8 mouse cellular contexts compared by ENCODE assay signal in genomic region chr14:54572790-54573736, GRCm38 (mm10). TPM values are rescaled to one million over a fixed set of nuclear protein-coding genes. Genes with fewer than 3 reads are reported as not detected.
A peak's percentile ranks its signal among the peaks of the same experiment; 100 is the strongest.
DNase-seq lines count a peak whose midpoint lies in the region; ATAC-seq and TF ChIP-seq lines count a peak whose summit lies in the region.

No protein-coding gene starts in this region.

- H3K36me3 ChIP-seq in MEL (ENCODE audit: control insufficient read depth in 1 of 2, insufficient read depth in 2 of 2, low read length in 2 of 2) = 0 out of 4 replicates have a peak, but pooled peaks cover 0 to 5% of the 10 kb centered on the region in 2 experiments
- H3K36me3 ChIP-seq in hindbrain, embryonic 14.5 days (replicated peaks; ENCODE audit: control insufficient read depth, insufficient read depth) = peaks cover 5% of the 10 kb centered on the region; the same call in 1 of the 2 replicates
- peaks cover 20% of the 10 kb centered on the region for H3K36me3 ChIP-seq in liver, embryonic 12.5 days
- H3K36me3 ChIP-seq in neural tube, embryonic 13.5 days = peaks cover 7% of the 10 kb centered on the region

- ATAC-seq in hindbrain, embryonic 14.5 days (ENCODE audit: low FRiP score) = peak; percentile 18; the same call in 1 of the 2 replicates
- ATAC-seq in liver, embryonic 12.5 days = peak; percentile 42
- ATAC-seq in neural tube, embryonic 13.5 days (ENCODE audit: low read depth) = peak; percentile 10; the same call in 1 of the 2 replicates
- ATAC-seq in CD4-positive, CD25-positive, alpha-beta regulatory T cell, adult 4 months = no peak

- peaks cover 6 to 16% of the 10 kb centered on the region in 2 experiments for H3K4me1 ChIP-seq in MEL (ENCODE audit: control insufficient read depth in 1 of 2, insufficient read depth in 2 of 2, low read length in 2 of 2)
- H3K4me1 ChIP-seq in hindbrain, embryonic 14.5 days (replicated peaks; ENCODE audit: control insufficient read depth, insufficient read depth, low read length) = peaks cover 28% of the 10 kb centered on the region; the same call in 1 of the 2 replicates
- peaks cover 65% of the 10 kb centered on the region for H3K4me1 ChIP-seq in liver, embryonic 12.5 days
- H3K4me1 ChIP-seq in neural tube, embryonic 13.5 days (replicated peaks) = peaks cover 75% of the 10 kb centered on the region

- DNase-seq in MEL (ENCODE audit: low read depth, low spot score) = peak; percentile 47
- DNase-seq in embryo, embryonic 9.5 days (ENCODE audit: extremely low spot score) = peak; percentile 88
- DNase-seq in hindbrain, embryonic 14.5 days (ENCODE audit: low spot score) = no peak
- DNase-seq in spleen, adult 18-20 months = no peak
- DNase-seq in gastrocnemius, postnatal 14 days = no peak

- TF ChIP-seq POLR2A in MEL (IDR thresholded peaks at IDR 0.05; ENCODE audit: control insufficient read depth in 1 of 2, insufficient read depth in 1 of 2, low read depth in 1 of 2, low read length in 2 of 2, poor library complexity in 1 of 2) = no peak

- H3K9me3 ChIP-seq in MEL (replicated peaks; ENCODE audit: insufficient read depth, low read length) = no peaks in the 10 kb centered on the region
- H3K9me3 ChIP-seq in hindbrain, embryonic 14.5 days (ENCODE audit: control insufficient read depth, low read length) = no peaks in the 10 kb centered on the region
- H3K9me3 ChIP-seq in liver, embryonic 12.5 days (replicated peaks) = no peaks in the 10 kb centered on the region
- no peaks in the 10 kb centered on the region for H3K9me3 ChIP-seq in neural tube, embryonic 13.5 days

- 5% methylated on average over 14 of the region's 14 CpGs for WGBS in hindbrain, embryonic 14.5 days
- WGBS in liver, embryonic 12.5 days (ENCODE audit: insufficient replicate concordance) = 22% methylated on average over 14 of the region's 14 CpGs
- WGBS in neural tube, embryonic 13.5 days = 13% methylated on average over 14 of the region's 14 CpGs

- no peaks in the 10 kb centered on the region for H3K27me3 ChIP-seq in MEL (ENCODE audit: control insufficient read depth in 1 of 2, insufficient read depth in 2 of 2, low read length in 2 of 2)
- H3K27me3 ChIP-seq in hindbrain, embryonic 14.5 days (ENCODE audit: control insufficient read depth, insufficient read depth, low read length) = peaks cover 35% of the 10 kb centered on the region
- H3K27me3 ChIP-seq in liver, embryonic 12.5 days (replicated peaks) = peaks cover 78% of the 10 kb centered on the region
- peaks cover 38% of the 10 kb centered on the region for H3K27me3 ChIP-seq in neural tube, embryonic 13.5 days

- no peak for TF ChIP-seq RAD21 in MEL (IDR thresholded peaks at IDR 0.05; ENCODE audit: low read depth, low read length)

- no peak overlapping the region for H3K4me3 ChIP-seq in MEL (ENCODE audit: control insufficient read depth in 1 of 2, insufficient read depth in 1 of 2, low read depth in 2 of 2, low read length in 2 of 2)
- peak overlapping the region; percentile 12; the same call in 1 of the 2 replicates for H3K4me3 ChIP-seq in hindbrain, embryonic 14.5 days (replicated peaks; ENCODE audit: low read length)
- no peak overlapping the region for H3K4me3 ChIP-seq in liver, embryonic 12.5 days
- peak overlapping the region; percentile 63 for H3K4me3 ChIP-seq in neural tube, embryonic 13.5 days

- no peaks in the 10 kb centered on the region for H3K79me2 ChIP-seq in MEL (ENCODE audit: control insufficient read depth, insufficient read depth, low read length, poor library complexity)

- no peak for TF ChIP-seq CTCF in MEL (IDR thresholded peaks at IDR 0.05 in 2 of 3, conservative IDR thresholded peaks at IDR 0.05 in 1 of 3; ENCODE audit: control insufficient read depth in 1 of 3, insufficient read depth in 1 of 3, low read depth in 2 of 3, low read length in 3 of 3, poor library complexity in 1 of 3, severe bottlenecking in 1 of 3)

- peak overlapping the region; percentile 75 for H3K4me2 ChIP-seq in hindbrain, embryonic 14.5 days (replicated peaks)
- peak overlapping the region; percentile 80 for H3K4me2 ChIP-seq in liver, embryonic 12.5 days
- H3K4me2 ChIP-seq in neural tube, embryonic 13.5 days = peak overlapping the region; percentile 82

- no peak overlapping the region for H3K9ac ChIP-seq in MEL (ENCODE audit: control insufficient read depth, low read depth, low read length, poor library complexity, severe bottlenecking)
- H3K9ac ChIP-seq in hindbrain, embryonic 14.5 days = no peak overlapping the region
- no peak overlapping the region for H3K9ac ChIP-seq in liver, embryonic 12.5 days
- H3K9ac ChIP-seq in neural tube, embryonic 13.5 days = peak overlapping the region; percentile 43; the same call in 1 of the 2 replicates

- intact Hi-C loops in gastrocnemius, postnatal 14 days (cut with DNase I; ENCODE audit: low total_unique reads) = no loop called here

- H3K27ac ChIP-seq in MEL (ENCODE audit: control insufficient read depth, low read depth, low read length) = no peak overlapping the region
- peak overlapping the region; percentile 40; the same call in 1 of the 2 replicates for H3K27ac ChIP-seq in hindbrain, embryonic 14.5 days
- no peak overlapping the region for H3K27ac ChIP-seq in liver, embryonic 12.5 days
- H3K27ac ChIP-seq in neural tube, embryonic 13.5 days (replicated peaks) = peak overlapping the region; percentile 49; the same call in 1 of the 2 replicates

- peak; percentile 52 to 65 for TF ChIP-seq EP300 in MEL (IDR thresholded peaks at IDR 0.05; ENCODE audit: low read depth in 1 of 2, low read length in 2 of 2)

TF ChIP-seq in MEL, 35 proteins besides CTCF, POLR2A, EP300 and RAD21 (continues in another document):
- TF ChIP-seq BHLHE40 (IDR thresholded peaks at IDR 0.05; ENCODE audit: borderline replicate concordance, low read depth, low read length) (no peak), ZC3H11A (IDR thresholded peaks at IDR 0.05; ENCODE audit: low read depth, low read length) (no peak), TAL1 (IDR thresholded peaks at IDR 0.05; ENCODE audit: low read length) (peak; percentile 30; the same call in 1 of the 2 replicates), TCF12 (IDR thresholded peaks at IDR 0.05; ENCODE audit: low read depth, low read length) (peak; percentile 70; the same call in 1 of the 2 replicates), NELFE (IDR thresholded peaks at IDR 0.05; ENCODE audit: low read depth, low read length) (no peak)

RNA-seq across cellular contexts. Expression of gene Ajuba, which starts 4.3 kb away (rescaled TPM):
- 0.07 and 0.08 TPM in 2 replicates for total RNA-seq in MEL (2012; rRNA removed)
- under 1 TPM in 1 of 2 experiments, not detected in 1; 0.08 TPM for polyA plus RNA-seq in MEL (2012; ENCODE audit: insufficient read depth in 1 of 2, insufficient read length in 2 of 2, low read depth in 1 of 2, low replicate concordance in 2 of 2, missing spikeins in 1 of 2)
- 3.2 and 5.0 TPM in 2 replicates for polyA plus RNA-seq in hindbrain, embryonic 14.5 days (2014; fragmentation: Nextera tagmentation; extraction: Ambion mirVana)
- polyA plus RNA-seq in liver, embryonic 12.5 days (2016; fragmentation: Nextera tagmentation; extraction: Ambion mirVana) = 10.4 and 12.7 TPM in 2 replicates
- polyA plus RNA-seq in neural tube, embryonic 13.5 days (2015; fragmentation: Nextera tagmentation; extraction: Ambion mirVana) = 11.3 and 15.5 TPM in 2 replicates
- not detected for polyA plus RNA-seq in CD4-positive, CD25-positive, alpha-beta regulatory T cell, adult 4 months (2017; shearing (Covaris generic))
- total RNA-seq in gastrocnemius, postnatal 14 days (2021) = 1 to 10 TPM; 5.7 to 5.8 TPM

RNA-seq across cellular contexts. Expression of gene Haus4, which starts 18.6 kb away (rescaled TPM):
- 39.2 and 47.5 TPM in 2 replicates for total RNA-seq in MEL (2012; rRNA removed)
- 10 to 100 TPM in 1 of 2 experiments, not detected in 1; 73.4 TPM for polyA plus RNA-seq in MEL (2012; ENCODE audit: insufficient read depth in 1 of 2, insufficient read length in 2 of 2, low read depth in 1 of 2, low replicate concordance in 2 of 2, missing spikeins in 1 of 2)
- 15.3 and 15.7 TPM in 2 replicates for polyA plus RNA-seq in hindbrain, embryonic 14.5 days (2014; fragmentation: Nextera tagmentation; extraction: Ambion mirVana)
- polyA plus RNA-seq in liver, embryonic 12.5 days (2016; fragmentation: Nextera tagmentation; extraction: Ambion mirVana) = 49.3 and 52.0 TPM in 2 replicates
- 26.3 and 28.6 TPM in 2 replicates for polyA plus RNA-seq in neural tube, embryonic 13.5 days (2015; fragmentation: Nextera tagmentation; extraction: Ambion mirVana)
- polyA plus RNA-seq in CD4-positive, CD25-positive, alpha-beta regulatory T cell, adult 4 months (2017; shearing (Covaris generic)) = 10 to 100 TPM; 21.0 to 28.8 TPM
- 1 to 10 TPM; 5.8 to 6.5 TPM for total RNA-seq in gastrocnemius, postnatal 14 days (2021)

RNA-seq across cellular contexts. Expression of gene 4931414P19Rik, which starts 32.7 kb away (rescaled TPM):
- 1.9 and 2.1 TPM in 2 replicates for total RNA-seq in MEL (2012; rRNA removed)
- 1 to 10 TPM in 1 of 2 experiments, not detected in 1; 4.8 TPM for polyA plus RNA-seq in MEL (2012; ENCODE audit: insufficient read depth in 1 of 2, insufficient read length in 2 of 2, low read depth in 1 of 2, low replicate concordance in 2 of 2, missing spikeins in 1 of 2)
- polyA plus RNA-seq in hindbrain, embryonic 14.5 days (2014; fragmentation: Nextera tagmentation; extraction: Ambion mirVana) = 3.1 and 3.7 TPM in 2 replicates
- polyA plus RNA-seq in liver, embryonic 12.5 days (2016; fragmentation: Nextera tagmentation; extraction: Ambion mirVana) = 3.7 and 4.1 TPM in 2 replicates
- 7.6 and 8.3 TPM in 2 replicates for polyA plus RNA-seq in neural tube, embryonic 13.5 days (2015; fragmentation: Nextera tagmentation; extraction: Ambion mirVana)
- 1 to 10 TPM; 3.7 to 6.9 TPM for polyA plus RNA-seq in CD4-positive, CD25-positive, alpha-beta regulatory T cell, adult 4 months (2017; shearing (Covaris generic))
- total RNA-seq in gastrocnemius, postnatal 14 days (2021) = 1 to 10 TPM; 2.9 to 3.3 TPM

RNA-seq across cellular contexts. Expression of gene Psmb5, which starts 44.8 kb away (rescaled TPM):
- total RNA-seq in MEL (2012; rRNA removed) = 305 and 327 TPM in 2 replicates
- 100 to 1,000 TPM; 318 to 546 TPM for polyA plus RNA-seq in MEL (2012; ENCODE audit: insufficient read depth in 1 of 2, insufficient read length in 2 of 2, low read depth in 1 of 2, low replicate concordance in 2 of 2, missing spikeins in 1 of 2)
- 422 and 425 TPM in 2 replicates for polyA plus RNA-seq in hindbrain, embryonic 14.5 days (2014; fragmentation: Nextera tagmentation; extraction: Ambion mirVana)
- 281 and 292 TPM in 2 replicates for polyA plus RNA-seq in liver, embryonic 12.5 days (2016; fragmentation: Nextera tagmentation; extraction: Ambion mirVana)
- 466 and 501 TPM in 2 replicates for polyA plus RNA-seq in neural tube, embryonic 13.5 days (2015; fragmentation: Nextera tagmentation; extraction: Ambion mirVana)
- polyA plus RNA-seq in CD4-positive, CD25-positive, alpha-beta regulatory T cell, adult 4 months (2017; shearing (Covaris generic)) = 100 to 1,000 TPM; 154 to 163 TPM
- total RNA-seq in gastrocnemius, postnatal 14 days (2021) = 100 to 1,000 TPM; 196 to 203 TPM

RNA-seq across cellular contexts. Expression of gene Psmb11, which starts 48.2 kb away (rescaled TPM):
- total RNA-seq in MEL (2012; rRNA removed) = not detected in 2 replicates
- polyA plus RNA-seq in MEL (2012; ENCODE audit: insufficient read depth in 1 of 2, insufficient read length in 2 of 2, low read depth in 1 of 2, low replicate concordance in 2 of 2, missing spikeins in 1 of 2) = under 1 TPM in 1 of 2 experiments, not detected in 1; 0.06 TPM
- polyA plus RNA-seq in hindbrain, embryonic 14.5 days (2014; fragmentation: Nextera tagmentation; extraction: Ambion mirVana) = 0.16 TPM in 1 of 2 replicates, not detected in the other
- not detected in 2 replicates for polyA plus RNA-seq in liver, embryonic 12.5 days (2016; fragmentation: Nextera tagmentation; extraction: Ambion mirVana)
- polyA plus RNA-seq in neural tube, embryonic 13.5 days (2015; fragmentation: Nextera tagmentation; extraction: Ambion mirVana) = 0.07 TPM in 1 of 2 replicates, not detected in the other
- not detected for polyA plus RNA-seq in CD4-positive, CD25-positive, alpha-beta regulatory T cell, adult 4 months (2017; shearing (Covaris generic))
- total RNA-seq in gastrocnemius, postnatal 14 days (2021) = not detected

Comparison
In these comparisons a context has a peak if more than half of its experiments do, and no peak if none do; other contexts are left out.
1. DNase-seq: peak in MEL (single experiment) and embryo, embryonic 9.5 days (single experiment); none in hindbrain, embryonic 14.5 days (single experiment), spleen, adult 18-20 months (0 of 2) and gastrocnemius, postnatal 14 days (single experiment).
2. H3K27ac ChIP-seq: peak in hindbrain, embryonic 14.5 days (single experiment) and neural tube, embryonic 13.5 days (single experiment); none in MEL (single experiment) and liver, embryonic 12.5 days (single experiment).
3. H3K4me3 ChIP-seq: peak in hindbrain, embryonic 14.5 days (single experiment) and neural tube, embryonic 13.5 days (single experiment); none in MEL (0 of 2) and liver, embryonic 12.5 days (single experiment).
4. Peak in every context shown above with its lines, with median percentiles within 50 percentile points of each other: H3K4me2 ChIP-seq.